Comparison of ENCODE assay signal across 8 mouse cellular contexts in the genomic region with DNA sequence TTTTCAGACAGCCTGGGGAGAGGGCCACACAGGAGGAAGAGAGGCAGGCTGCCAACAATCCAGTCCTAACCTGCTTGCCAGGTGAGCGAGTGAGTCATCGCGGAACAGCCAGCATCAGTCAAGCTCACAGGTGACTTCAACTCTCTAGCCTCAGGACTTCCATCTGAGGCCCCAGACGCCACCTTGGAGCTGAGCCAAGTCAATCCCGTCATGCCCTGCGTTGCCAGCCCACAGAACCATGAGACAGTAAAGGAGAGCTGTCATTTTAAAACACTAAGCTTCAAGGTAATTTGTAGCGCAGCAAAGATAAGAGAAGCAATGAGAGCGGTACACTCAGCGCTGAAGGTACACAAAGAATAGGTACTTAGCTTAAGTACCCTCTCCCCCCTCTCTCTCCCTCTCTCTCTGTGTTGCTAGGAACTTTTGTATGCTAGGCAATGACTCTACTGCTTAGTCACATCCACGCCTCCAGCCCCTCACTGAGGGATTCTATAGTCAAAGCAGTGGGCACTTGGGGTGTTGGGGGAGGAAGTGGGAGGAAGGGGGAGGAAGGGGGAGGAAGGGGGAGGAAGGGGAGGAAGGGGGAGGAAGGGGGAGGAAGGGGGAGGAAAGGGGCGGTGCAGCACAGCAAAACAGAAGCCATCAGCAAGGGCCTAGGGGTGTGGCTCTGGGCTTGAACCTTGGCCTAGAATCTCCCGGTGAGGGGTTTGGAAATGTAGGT. TPM values are rescaled to one million over a fixed set of nuclear protein-coding genes. Genes with fewer than 3 reads are reported as not detected.
DNase-seq lines count a peak whose midpoint lies in the region; ATAC-seq and TF ChIP-seq lines count a peak whose summit lies in the region.

No protein-coding gene starts in this region.

- no peak overlapping the region for H3K27ac ChIP-seq in hindbrain, embryonic 16.5 days (ENCODE audit: low read depth, low read length)
- no peak overlapping the region for H3K27ac ChIP-seq in hindbrain, embryonic 12.5 days
- H3K27ac ChIP-seq in intestine, postnatal 0 days (ENCODE audit: low read depth, low read length), result peak overlapping the region; percentile 79
- peak overlapping the region; percentile 68 for H3K27ac ChIP-seq in lung, embryonic 16.5 days (ENCODE audit: low read length)

- H3K4me1 ChIP-seq in hindbrain, embryonic 16.5 days (ENCODE audit: control insufficient read depth, insufficient read depth, low read depth, low read length), result no peaks in the 10 kb centered on the region
- peaks cover 3% of the 10 kb centered on the region; the same call in 1 of the 2 replicates for H3K4me1 ChIP-seq in hindbrain, embryonic 12.5 days
- no peaks in the 10 kb centered on the region for H3K4me1 ChIP-seq in intestine, postnatal 0 days (replicated peaks; ENCODE audit: control insufficient read depth, insufficient read depth, low read length)
- peaks cover 9% of the 10 kb centered on the region for H3K4me1 ChIP-seq in lung, embryonic 16.5 days (replicated peaks; ENCODE audit: control insufficient read depth, insufficient read depth, low read length)

- DNase-seq in MN1 (ENCODE audit: low spot score), result peak; percentile 87
- peak; percentile 73 to 75 for DNase-seq in cerebellum, postnatal 36 days
- peak; percentile 63 to 74 for DNase-seq in spleen, adult 18-20 months
- DNase-seq in yolk sac, embryonic 10.5 days (ENCODE audit: low spot score), result peak; percentile 22

- TF ChIP-seq CTCF in intestine, postnatal 0 days (IDR thresholded peaks at IDR 0.05; ENCODE audit: low read depth), result no peak

- no peaks in the 10 kb centered on the region for H3K27me3 ChIP-seq in hindbrain, embryonic 16.5 days (replicated peaks; ENCODE audit: control insufficient read depth, insufficient read depth, low read length)
- H3K27me3 ChIP-seq in hindbrain, embryonic 12.5 days, result no peaks in the 10 kb centered on the region
- H3K27me3 ChIP-seq in intestine, postnatal 0 days (replicated peaks; ENCODE audit: control insufficient read depth, insufficient read depth, low read length), result no peaks in the 10 kb centered on the region
- no peaks in the 10 kb centered on the region for H3K27me3 ChIP-seq in lung, embryonic 16.5 days (ENCODE audit: control insufficient read depth, insufficient read depth, low read depth, low read length)

- H3K4me3 ChIP-seq in hindbrain, embryonic 16.5 days (ENCODE audit: low read length), result no peak overlapping the region
- H3K4me3 ChIP-seq in hindbrain, embryonic 12.5 days, result no peak overlapping the region
- H3K4me3 ChIP-seq in intestine, postnatal 0 days (ENCODE audit: low read depth, low read length), result no peak overlapping the region
- H3K4me3 ChIP-seq in lung, embryonic 16.5 days (ENCODE audit: low read length), result no peak overlapping the region

- 46% methylated on average over 12 of the region's 12 CpGs for WGBS in hindbrain, embryonic 16.5 days
- WGBS in hindbrain, embryonic 12.5 days, result 74% methylated on average over 12 of the region's 12 CpGs
- 24% methylated on average over 12 of the region's 12 CpGs for WGBS in intestine, postnatal 0 days
- 27% methylated on average over 12 of the region's 12 CpGs for WGBS in lung, embryonic 16.5 days

- no peaks in the 10 kb centered on the region for H3K36me3 ChIP-seq in hindbrain, embryonic 16.5 days (ENCODE audit: control insufficient read depth, insufficient read depth, low read length)
- H3K36me3 ChIP-seq in hindbrain, embryonic 12.5 days, result no peaks in the 10 kb centered on the region
- H3K36me3 ChIP-seq in intestine, postnatal 0 days (ENCODE audit: control insufficient read depth, insufficient read depth), result no peaks in the 10 kb centered on the region
- H3K36me3 ChIP-seq in lung, embryonic 16.5 days (ENCODE audit: control insufficient read depth, insufficient read depth, low read length), result no peaks in the 10 kb centered on the region

- H3K9me3 ChIP-seq in hindbrain, embryonic 16.5 days (ENCODE audit: control insufficient read depth, low read length), result no peaks in the 10 kb centered on the region
- no peaks in the 10 kb centered on the region for H3K9me3 ChIP-seq in hindbrain, embryonic 12.5 days (replicated peaks)
- H3K9me3 ChIP-seq in intestine, postnatal 0 days (ENCODE audit: control insufficient read depth), result no peaks in the 10 kb centered on the region
- H3K9me3 ChIP-seq in lung, embryonic 16.5 days (ENCODE audit: control insufficient read depth, low read length), result no peaks in the 10 kb centered on the region

- no peak for ATAC-seq in hindbrain, embryonic 16.5 days
- no peak for ATAC-seq in hindbrain, embryonic 12.5 days (ENCODE audit: low FRiP score)
- peak; percentile 92 for ATAC-seq in intestine, postnatal 0 days
- ATAC-seq in lung, embryonic 16.5 days (ENCODE audit: low read depth), result peak; percentile 95

- H3K9ac ChIP-seq in hindbrain, embryonic 16.5 days (ENCODE audit: low read depth, low read length), result no peak overlapping the region
- no peak overlapping the region for H3K9ac ChIP-seq in hindbrain, embryonic 12.5 days
- H3K9ac ChIP-seq in intestine, postnatal 0 days (ENCODE audit: low read depth, low read length), result no peak overlapping the region
- H3K9ac ChIP-seq in lung, embryonic 16.5 days (ENCODE audit: low read length), result no peak overlapping the region

- H3K4me2 ChIP-seq in hindbrain, embryonic 16.5 days (ENCODE audit: low read length), result 0 out of 2 replicates have a peak overlapping the region, but pooled peaks have one; percentile 22
- no peak overlapping the region for H3K4me2 ChIP-seq in hindbrain, embryonic 12.5 days (replicated peaks)
- H3K4me2 ChIP-seq in intestine, postnatal 0 days (replicated peaks; ENCODE audit: low read depth), result peak overlapping the region; percentile 45
- peak overlapping the region; percentile 12 for H3K4me2 ChIP-seq in lung, embryonic 16.5 days (ENCODE audit: low read depth, low read length)

RNA-seq across cellular contexts. Expression of gene Agfg2, which starts 22.5 kb away (rescaled TPM):
- polyA plus RNA-seq in hindbrain, embryonic 16.5 days (2015; fragmentation: Nextera tagmentation; extraction: Ambion mirVana), result 20.1 and 21.7 TPM in 2 replicates
- 21.2 and 22.4 TPM in 2 replicates for polyA plus RNA-seq in hindbrain, embryonic 12.5 days (2016; fragmentation: Nextera tagmentation; extraction: Ambion mirVana)
- 16.8 and 19.0 TPM in 2 replicates for polyA plus RNA-seq in intestine, postnatal 0 days (2015; fragmentation: Nextera tagmentation; extraction: Ambion mirVana)
- 14.2 and 16.3 TPM in 2 replicates for polyA plus RNA-seq in lung, embryonic 16.5 days (2015; fragmentation: Nextera tagmentation; extraction: Ambion mirVana)

RNA-seq across cellular contexts. Expression of gene Nyap1, which starts 34.3 kb away (rescaled TPM):
- 44.0 and 50.2 TPM in 2 replicates for polyA plus RNA-seq in hindbrain, embryonic 16.5 days (2015; fragmentation: Nextera tagmentation; extraction: Ambion mirVana)
- polyA plus RNA-seq in hindbrain, embryonic 12.5 days (2016; fragmentation: Nextera tagmentation; extraction: Ambion mirVana), result 20.9 and 22.2 TPM in 2 replicates
- polyA plus RNA-seq in intestine, postnatal 0 days (2015; fragmentation: Nextera tagmentation; extraction: Ambion mirVana), result 1.6 and 2.0 TPM in 2 replicates
- 1.6 and 1.9 TPM in 2 replicates for polyA plus RNA-seq in lung, embryonic 16.5 days (2015; fragmentation: Nextera tagmentation; extraction: Ambion mirVana)

RNA-seq across cellular contexts. Expression of gene Tsc22d4, which starts 38.5 kb away (rescaled TPM):
- 101 and 150 TPM in 2 replicates for polyA plus RNA-seq in hindbrain, embryonic 16.5 days (2015; fragmentation: Nextera tagmentation; extraction: Ambion mirVana)
- 81.8 and 82.9 TPM in 2 replicates for polyA plus RNA-seq in hindbrain, embryonic 12.5 days (2016; fragmentation: Nextera tagmentation; extraction: Ambion mirVana)
- polyA plus RNA-seq in intestine, postnatal 0 days (2015; fragmentation: Nextera tagmentation; extraction: Ambion mirVana), result 111 and 119 TPM in 2 replicates
- polyA plus RNA-seq in lung, embryonic 16.5 days (2015; fragmentation: Nextera tagmentation; extraction: Ambion mirVana), result 140 and 146 TPM in 2 replicates

Comparison
In these comparisons a context has a peak if more than half of its experiments do, and no peak if none do; other contexts are left out.
1. ATAC-seq: peak in intestine, postnatal 0 days (single experiment) and lung, embryonic 16.5 days (single experiment); none in hindbrain, embryonic 16.5 days (single experiment) and hindbrain, embryonic 12.5 days (single experiment).
2. H3K27ac ChIP-seq: peak in intestine, postnatal 0 days (single experiment) and lung, embryonic 16.5 days (single experiment); none in hindbrain, embryonic 16.5 days (single experiment) and hindbrain, embryonic 12.5 days (single experiment).
3. DNase-seq: peak in every context shown above with its lines; median percentile 87 in MN1; 74 in cerebellum, postnatal 36 days; 68 in spleen, adult 18-20 months; 22 in yolk sac, embryonic 10.5 days.